Mouse (Mus musculus) bone marrow, adult 2 months (tissue): ENCODE results near the gene Farsb.
"Not testable (repeated sequence)": the region's sequence is repeated elsewhere in the genome, so short reads cannot be mapped to it uniquely, and the experiment has no call there.

Experiments
- CTCF ChIP-seq: fragments of 200-500 bp; IDR thresholded peaks from 2 replicates; pipeline ENCODE4 v1.5.1; 2011; ENCODE audit warnings: low read length, control low read depth; ENCODE audit not compliant: control insufficient read depth, insufficient read depth
- POLR2A ChIP-seq: fragments of 200-500 bp; IDR thresholded peaks from 2 replicates; pipeline ENCODE4 v1.6.1; 2011; ENCODE audit warnings: low read depth, mild to moderate bottlenecking, control low read depth, low read length, borderline replicate concordance; ENCODE audit not compliant: control insufficient read depth

GRCm38 (mm10) chr1:78501856-78502255 is 13.2 kb upstream of the Farsb start:
- TF ChIP-seq POLR2A, CTCF: not testable (repeated sequence)
